Mouse (Mus musculus): ENCODE measurements around the gene Itpr2.

Gene Itpr2

DNA sequence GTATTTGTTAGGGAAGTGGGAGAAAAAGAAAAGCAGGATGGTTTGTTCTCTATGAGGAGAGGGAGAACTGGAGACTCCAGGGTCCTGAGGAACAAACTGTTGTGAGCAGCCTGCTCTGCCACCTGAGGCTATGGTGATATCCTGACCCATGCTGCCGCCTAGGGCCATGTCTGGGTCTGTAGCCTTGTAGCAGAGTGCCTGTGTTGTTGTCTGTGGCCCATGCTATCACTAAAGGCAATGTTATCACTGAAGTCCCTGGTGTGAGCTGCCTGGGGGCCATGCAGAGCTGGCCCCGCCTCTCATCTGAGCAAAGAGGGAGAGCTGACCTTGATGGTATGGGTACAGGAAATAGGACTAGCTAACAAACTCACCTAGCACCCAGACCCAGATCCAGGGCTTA lies 7.9 kb upstream of the Itpr2 start:
- DNase-seq (ENCODE audit: low read depth, low spot score), result no peak

DNA sequence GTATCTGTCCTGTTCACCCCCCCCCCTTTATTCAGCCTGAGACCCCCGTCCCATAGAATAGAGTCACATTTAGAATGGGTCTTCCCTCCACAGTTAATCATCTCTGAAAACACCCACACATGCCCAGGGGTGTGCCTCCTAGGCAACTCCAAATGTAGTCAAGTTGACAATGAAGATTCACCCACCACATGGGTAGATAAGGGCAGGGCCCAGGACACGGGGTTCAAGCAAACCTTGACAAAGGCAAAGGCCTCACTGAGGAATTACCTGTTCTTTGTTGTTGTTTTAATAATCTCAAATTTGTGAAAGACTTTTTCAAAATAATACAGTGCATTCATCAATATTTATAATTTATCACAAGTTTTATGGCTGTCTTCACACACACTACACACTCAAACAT lies 2.4 kb upstream of the Itpr2 start:
- no peak for DNase-seq (ENCODE audit: low read depth, low spot score)

DNA sequence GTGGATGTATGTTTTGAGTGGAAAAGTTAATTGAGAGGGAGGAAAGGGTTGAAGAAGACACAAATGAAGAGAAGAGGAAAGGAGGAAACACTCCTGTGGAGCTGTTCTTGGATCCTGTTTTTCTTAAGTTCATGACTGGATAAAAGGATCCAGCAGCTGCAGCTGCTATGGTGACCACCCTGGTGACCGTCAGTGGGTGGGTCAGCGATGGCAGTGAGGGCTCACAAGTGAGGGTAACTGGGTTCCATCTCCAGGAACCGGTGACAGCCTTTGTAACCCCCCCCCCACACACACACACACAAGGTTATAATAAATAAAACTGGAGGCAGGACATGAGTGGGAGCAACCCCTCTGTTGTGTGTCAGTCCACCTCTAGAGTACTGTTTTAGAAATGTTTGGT lies 833 bp upstream of the Itpr2 start:
- no peak for DNase-seq (ENCODE audit: low read depth, low spot score)

- DNase-seq (ENCODE audit: low read depth, low spot score), result no peak
Observed at GRCm38 (mm10) chr6:146501316-146501865, 632 bp downstream of the Itpr2 start.

- no peak for DNase-seq (ENCODE audit: low read depth, low spot score)
Observed at GRCm38 (mm10) chr6:146500771-146501170, 1.3 kb downstream of the Itpr2 start.

- DNase-seq (ENCODE audit: low read depth, low spot score), result no peak
Observed at GRCm38 (mm10) chr6:146500206-146500605, 1.8 kb downstream of the Itpr2 start.

DNA sequence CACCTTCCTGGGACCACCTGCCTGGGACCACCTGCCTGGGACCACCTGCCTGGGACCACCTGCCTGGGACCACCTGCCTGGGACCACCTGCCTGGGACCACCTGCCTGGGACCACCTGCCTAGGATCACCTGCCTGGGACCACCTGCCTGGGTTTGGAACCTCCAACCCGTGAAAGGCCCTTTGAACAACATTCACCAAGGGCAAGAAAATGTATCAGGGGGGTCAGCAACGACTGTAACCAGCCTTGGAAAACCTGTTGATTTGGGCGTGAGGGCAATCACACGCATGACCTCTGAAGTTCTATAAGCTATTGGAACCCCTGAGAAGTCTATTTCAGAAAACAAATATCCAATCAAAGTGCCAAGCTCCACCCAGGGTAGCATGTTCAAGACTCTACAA lies 2.5 kb downstream of the Itpr2 start:
- DNase-seq (ENCODE audit: low read depth, low spot score), result no peak

DNA sequence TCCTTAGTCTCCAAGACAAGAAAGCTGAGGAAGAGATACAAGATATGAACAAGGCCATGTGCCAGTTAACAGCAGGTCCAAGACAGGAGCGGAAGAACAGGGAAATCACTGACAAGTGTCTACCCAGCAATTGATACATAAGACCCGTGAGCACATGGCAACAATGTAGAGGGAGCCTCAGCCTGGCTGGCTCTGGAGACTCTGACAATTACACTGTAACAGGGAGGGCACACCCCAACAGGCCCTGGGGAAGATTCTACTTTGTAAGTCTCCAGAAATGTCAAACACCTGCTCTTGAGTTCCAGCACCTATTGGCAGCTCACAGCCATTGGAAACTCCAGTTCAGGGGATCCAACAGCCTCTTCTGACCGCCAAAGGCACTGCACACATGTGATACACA lies 3.6 kb downstream of the Itpr2 start:
- no peak for DNase-seq (ENCODE audit: low read depth, low spot score)

DNA sequence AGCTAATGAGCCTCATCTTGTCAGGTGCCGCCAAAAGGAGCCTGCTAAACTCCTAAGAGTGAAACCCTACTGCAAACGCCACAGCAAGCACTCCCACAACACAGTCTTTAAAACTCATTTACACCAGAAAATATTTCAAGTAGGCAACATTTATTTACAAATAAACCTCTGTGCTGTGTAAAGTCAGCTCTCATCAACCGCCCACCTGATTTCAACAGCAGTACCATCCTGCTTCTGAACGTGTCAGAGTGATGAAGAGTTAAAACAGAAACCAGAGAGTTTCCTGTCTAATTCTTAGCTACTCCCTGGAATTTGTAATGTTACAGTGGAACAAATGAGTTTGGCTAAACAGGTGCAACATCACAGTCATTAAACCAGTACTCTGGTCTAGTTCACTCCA lies 4.2 kb downstream of the Itpr2 start:
- no peak for DNase-seq (ENCODE audit: low read depth, low spot score)

GRCm38 (mm10) chr6:146497435-146497834 lies 4.6 kb downstream of the Itpr2 start:
- no peak for DNase-seq (ENCODE audit: low read depth, low spot score)

DNA sequence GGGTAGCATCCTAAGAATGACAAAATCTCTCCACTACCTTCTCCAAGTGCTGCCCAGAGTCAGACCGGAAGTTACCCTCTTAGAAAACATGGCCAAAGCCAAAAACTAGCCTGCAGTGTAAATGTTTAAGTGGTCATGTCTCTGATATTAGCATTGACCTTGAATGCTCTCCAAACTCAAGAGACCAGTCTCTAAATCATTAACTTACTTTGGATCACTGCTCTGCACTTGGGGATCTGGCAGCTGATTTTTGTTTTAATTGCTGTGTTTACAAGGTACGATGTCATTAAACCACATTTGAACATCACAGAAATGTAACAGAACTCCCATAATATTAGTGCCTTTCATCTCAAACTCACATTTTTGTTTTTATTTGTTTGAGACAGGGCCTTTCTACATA lies 10.3 kb downstream of the Itpr2 start:
- DNase-seq (ENCODE audit: low read depth, low spot score), result no peak

GRCm38 (mm10) chr6:146490416-146490960 lies 11.5 kb downstream of the Itpr2 start:
- DNase-seq (ENCODE audit: low read depth, low spot score), result no peak

DNA sequence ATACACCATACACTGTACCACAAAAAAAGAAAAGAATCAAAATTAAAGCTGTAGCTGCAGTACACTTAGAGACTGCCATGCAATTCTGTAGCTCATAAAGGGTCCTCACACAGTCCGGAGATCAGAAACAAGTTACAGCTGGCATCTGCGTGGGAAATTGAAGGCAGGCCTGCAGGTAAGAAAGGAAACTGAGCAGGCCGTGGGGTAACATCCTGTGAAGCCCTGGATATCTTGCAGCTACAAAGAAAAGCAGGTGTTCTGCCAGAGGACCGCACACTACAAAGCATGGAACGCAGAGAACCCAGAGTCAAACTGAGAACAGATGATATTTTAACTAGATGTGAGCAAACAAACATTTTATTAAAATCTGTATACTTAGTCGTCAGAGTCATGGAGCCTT lies 12.2 kb downstream of the Itpr2 start:
- no peak for DNase-seq (ENCODE audit: low read depth, low spot score)

DNA sequence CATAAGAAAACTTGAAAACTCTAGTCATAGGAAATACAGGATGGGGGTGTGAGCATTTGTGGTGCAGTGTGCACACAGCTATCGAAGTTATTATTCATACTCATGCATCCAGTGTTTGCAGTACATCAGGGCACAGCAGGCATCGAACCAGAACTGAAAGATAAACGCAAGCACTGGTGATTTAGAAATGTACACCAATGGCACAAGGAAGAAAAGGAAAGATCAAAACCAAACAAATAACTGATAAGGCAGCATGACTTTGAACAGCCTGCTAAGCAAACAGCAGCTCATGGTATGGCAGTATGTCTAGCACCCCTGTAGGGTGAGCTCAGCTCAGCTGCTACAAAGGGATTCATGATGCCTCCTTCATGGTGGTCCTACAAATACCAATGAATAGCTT lies 13.3 kb downstream of the Itpr2 start:
- DNase-seq (ENCODE audit: low read depth, low spot score), result no peak

DNA sequence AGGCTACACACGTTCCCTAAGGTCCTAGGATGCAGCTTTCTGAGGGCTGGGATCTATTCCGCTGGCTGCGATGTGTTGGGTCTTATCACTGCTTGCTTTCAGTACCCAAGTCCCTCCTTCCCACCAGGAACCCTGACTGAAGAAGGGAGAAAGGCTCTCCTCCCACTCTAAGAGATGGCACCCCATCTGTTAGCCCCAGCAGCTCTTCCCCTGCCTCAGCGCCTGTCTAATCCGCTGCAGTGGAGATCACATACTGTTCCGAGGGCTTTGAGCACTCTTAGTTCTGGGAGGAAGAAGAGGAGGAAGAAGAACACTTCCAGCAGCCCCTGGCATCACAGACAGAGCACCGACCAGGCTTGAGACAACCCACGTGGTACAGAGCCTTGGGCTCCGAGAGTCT lies 14.9 kb downstream of the Itpr2 start:
- DNase-seq (ENCODE audit: low read depth, low spot score), result no peak

DNA sequence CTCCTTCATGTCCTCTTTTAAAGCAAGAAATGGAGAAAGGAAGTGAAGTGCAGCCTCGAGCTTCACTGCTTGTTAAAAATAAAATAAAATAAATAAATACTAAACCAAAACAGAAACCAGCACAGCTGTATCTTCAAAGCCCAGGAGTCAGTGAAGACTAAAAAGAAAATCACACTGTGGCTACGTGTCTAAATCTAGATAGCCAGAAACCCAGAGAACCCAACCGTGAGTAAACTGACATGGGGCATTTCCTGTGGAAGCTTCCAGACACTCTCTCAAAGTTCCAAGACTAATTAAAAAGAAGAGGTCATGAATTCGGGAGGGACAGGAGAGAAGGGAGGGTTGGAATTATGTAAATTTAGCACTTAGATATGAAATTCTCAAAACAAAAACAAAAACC lies 15.9 kb downstream of the Itpr2 start:
- no peak for DNase-seq (ENCODE audit: low read depth, low spot score)

DNA sequence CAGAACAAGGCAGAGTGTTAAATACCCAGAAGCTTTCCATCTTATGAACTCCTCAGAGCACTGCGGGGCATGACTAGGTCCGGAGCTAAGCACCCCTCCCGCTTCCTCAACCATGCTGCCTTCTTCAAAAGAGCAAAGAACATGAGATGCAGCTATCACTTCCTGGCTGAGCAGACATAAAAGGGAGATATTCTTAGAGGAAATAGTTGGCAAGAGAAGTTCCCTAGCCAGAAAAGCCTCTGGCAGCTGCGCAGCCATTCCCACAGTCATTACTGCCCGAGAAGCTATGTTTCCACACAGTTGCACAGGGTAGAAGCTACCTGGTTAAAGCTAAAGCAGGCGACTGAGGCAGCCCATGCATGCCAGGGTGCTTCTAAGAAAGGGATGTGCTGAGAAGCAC lies 20.6 kb downstream of the Itpr2 start:
- no peak for DNase-seq (ENCODE audit: low read depth, low spot score)

- DNase-seq (ENCODE audit: low read depth, low spot score), result no peak
Observed at GRCm38 (mm10) chr6:146480925-146481324, 21.1 kb downstream of the Itpr2 start.

DNA sequence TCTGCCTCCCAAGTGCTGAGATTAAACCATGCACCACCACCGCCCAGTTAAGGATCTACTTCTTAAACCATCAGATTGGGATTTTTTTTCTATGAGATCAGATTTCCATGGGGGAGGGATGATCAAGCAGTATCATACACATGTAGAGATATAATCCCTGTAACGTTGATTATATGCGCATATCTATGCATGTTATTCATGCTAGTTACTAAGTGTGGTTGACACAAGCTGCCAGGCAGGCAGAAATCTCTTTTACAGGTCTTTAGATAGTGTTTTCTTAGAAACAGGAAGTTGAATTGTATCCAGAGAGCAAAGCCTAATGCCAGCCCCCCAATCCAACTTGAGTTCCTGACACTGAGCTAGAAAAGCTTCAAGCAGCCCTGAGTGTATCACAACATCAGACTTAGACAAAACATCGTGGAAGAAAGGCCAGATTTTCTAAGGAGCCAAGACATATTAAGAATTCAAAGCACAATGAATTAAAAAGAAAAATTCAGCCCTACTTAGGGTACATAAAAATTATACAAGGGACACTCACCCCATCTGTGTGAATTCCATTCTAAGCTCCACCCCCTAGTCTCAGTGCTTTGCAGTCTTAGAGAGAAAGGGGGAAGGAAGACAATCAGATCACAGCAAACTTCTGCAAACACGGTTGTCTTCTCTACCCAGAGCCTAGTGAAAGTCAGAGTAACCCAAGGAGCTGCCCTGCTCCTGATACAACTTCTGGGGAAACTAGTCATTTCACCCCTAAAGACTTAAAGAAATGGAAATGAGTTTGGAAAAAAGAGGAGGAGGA lies 22.9 kb downstream of the Itpr2 start:
- DNase-seq (ENCODE audit: low read depth, low spot score), result no peak

DNA sequence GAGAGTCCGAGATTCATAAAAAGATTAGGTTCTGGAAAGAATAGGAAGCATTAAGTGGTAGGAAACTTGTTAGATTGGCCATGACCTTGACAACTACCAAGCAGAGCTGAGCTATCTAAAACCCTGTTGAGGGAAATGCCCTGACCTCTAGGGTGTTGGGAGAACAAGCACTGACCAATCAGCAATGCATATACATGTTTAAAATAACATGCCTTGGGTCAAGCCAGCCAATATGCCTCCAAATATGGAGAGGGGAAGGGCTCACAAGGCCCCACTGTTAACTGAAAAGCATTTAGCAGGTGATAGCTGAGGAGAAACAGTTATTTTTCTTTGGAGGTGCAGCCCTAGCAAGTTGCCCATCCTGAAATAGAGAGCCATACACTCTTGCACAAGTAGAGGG lies 25.2 kb downstream of the Itpr2 start:
- DNase-seq (ENCODE audit: low read depth, low spot score), result no peak

DNA sequence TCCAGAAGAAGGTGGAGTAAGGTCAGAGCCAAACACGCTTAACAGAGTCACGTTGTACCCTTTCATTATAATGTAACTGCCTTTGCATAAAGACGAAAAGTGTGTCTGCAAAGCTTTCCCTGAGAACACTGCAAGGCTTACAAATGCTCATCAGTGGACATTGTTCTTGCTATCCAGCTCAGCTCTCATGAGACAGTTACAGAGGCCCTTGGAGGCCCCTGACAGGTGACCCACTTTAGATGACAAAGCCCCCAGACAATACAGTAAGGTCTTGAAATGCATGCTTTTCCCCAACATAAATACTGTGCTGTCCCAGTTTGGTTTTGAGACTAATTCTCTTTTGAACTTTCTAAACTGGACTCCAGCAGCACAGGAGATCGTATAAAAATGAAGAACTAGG lies 27.9 kb downstream of the Itpr2 start:
- no peak for DNase-seq (ENCODE audit: low read depth, low spot score)

DNA sequence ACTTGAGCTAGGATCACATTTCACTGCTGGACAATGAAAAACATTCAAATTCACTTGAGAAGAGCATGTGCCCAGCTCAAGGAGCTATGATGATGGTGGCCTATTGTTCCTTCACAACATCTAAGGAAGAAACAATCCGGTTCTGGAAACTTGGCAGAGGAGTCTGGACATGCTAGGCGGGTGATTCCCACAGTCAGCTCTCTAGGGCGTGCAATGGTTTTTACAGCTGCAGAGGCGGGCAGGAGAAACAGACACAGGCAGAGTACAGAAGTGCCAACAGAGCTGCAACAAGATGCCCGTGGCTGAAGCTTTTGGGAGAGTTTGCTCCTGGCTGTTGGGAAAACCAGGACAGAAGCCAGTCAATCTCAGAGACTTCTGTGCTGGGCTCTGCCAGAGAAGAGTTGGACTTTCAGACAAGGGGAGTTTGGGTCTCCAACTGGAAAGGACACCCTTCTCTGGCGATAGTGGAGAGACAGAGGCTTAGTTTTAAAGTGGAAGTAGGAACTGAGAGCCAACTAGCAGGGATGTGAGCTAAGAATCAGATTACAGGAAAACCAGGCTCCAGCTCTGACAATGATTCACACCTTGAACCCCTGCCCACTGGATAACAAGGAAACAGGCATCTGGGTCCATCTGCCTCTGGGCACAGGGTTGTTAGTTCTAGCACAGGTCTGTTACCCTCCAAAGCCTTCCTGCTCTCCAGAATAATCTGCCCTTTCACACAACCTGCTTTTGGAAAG lies 28.6 kb downstream of the Itpr2 start:
- no peak for DNase-seq (ENCODE audit: low read depth, low spot score)

- DNase-seq (ENCODE audit: low read depth, low spot score), result no peak
Observed at GRCm38 (mm10) chr6:146470378-146470777, 31.6 kb downstream of the Itpr2 start.
